Comparison of ENCODE assay signal across 7 mouse cellular contexts in the genomic region with DNA sequence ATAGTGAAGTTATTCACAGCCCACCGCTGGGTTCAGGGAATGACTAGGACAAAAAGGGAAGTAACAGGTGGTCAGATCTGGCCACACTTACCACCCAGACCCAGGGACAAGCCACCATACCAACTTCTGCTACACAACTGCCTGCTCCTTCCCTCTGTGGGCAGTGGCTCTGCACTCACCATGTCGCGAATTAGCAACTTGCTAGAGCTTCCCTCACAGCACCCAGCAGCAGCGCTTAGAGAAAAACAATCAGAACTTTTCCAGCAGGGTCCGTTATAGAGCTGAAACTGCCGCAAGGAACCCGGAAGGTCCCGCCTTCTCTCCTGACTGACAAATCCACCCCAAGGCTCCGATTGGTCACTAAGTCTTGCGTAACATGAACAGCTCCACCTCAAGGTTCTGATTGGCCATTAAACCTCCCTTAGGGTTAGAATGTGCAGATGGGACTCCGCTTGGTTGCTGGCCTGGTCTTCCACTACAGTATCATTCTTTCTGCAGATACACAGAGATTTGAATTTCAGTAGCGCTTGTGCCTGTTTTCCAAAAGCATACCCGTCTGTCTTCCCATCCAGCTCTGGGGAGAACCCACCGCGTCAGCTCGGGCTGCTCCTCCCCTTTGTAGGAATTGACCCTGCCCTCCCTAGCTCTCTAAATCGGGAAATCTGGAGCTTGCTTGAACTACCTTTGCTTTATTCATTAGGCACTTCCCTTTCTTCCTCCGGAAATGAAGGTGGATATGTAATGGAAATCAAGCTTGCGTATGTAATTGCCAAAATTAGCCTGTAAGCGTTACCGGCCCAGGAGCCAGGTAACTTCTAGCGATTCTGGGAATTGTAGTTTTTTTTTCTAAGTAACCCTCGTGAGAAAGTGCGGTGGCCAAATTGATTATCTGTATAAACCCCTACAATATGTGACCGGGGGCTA. TPM values are rescaled to one million over a fixed set of nuclear protein-coding genes. Genes with fewer than 3 reads are reported as not detected.
DNase-seq lines count a peak whose midpoint lies in the region; ATAC-seq lines count a peak whose summit lies in the region.

A gene (minus strand): TSS at position 332 of the 924 bp plus-strand sequence.

- no peaks in the 10 kb centered on the region for H3K9me3 ChIP-seq in intestine, embryonic 16.5 days (ENCODE audit: control insufficient read depth, low read length)
- H3K9me3 ChIP-seq in midbrain, embryonic 11.5 days (ENCODE audit: control insufficient read depth, low read length) = no peaks in the 10 kb centered on the region

- H3K4me2 ChIP-seq in intestine, embryonic 16.5 days (ENCODE audit: low read depth, low read length) = peak within 1 kb of the TSS; percentile 54
- H3K4me2 ChIP-seq in midbrain, embryonic 11.5 days = peak within 1 kb of the TSS; percentile 50

- WGBS in intestine, embryonic 16.5 days = under 1% methylated on average over 25 of the region's 25 CpGs
- WGBS in midbrain, embryonic 11.5 days = under 1% methylated on average over 25 of the region's 25 CpGs

- H3K9ac ChIP-seq in intestine, embryonic 16.5 days (ENCODE audit: low read depth, low read length) = peak within 1 kb of the TSS; percentile 67
- peak within 1 kb of the TSS; percentile 65 for H3K9ac ChIP-seq in midbrain, embryonic 11.5 days (ENCODE audit: low read length)

- no peaks in the 10 kb centered on the region for H3K4me1 ChIP-seq in intestine, embryonic 16.5 days (ENCODE audit: control insufficient read depth, insufficient read depth, low read length)
- no peaks in the 10 kb centered on the region for H3K4me1 ChIP-seq in midbrain, embryonic 11.5 days (ENCODE audit: control insufficient read depth, insufficient read depth, low read length)

- no peaks in the 10 kb centered on the region for H3K36me3 ChIP-seq in intestine, embryonic 16.5 days (ENCODE audit: control insufficient read depth, insufficient read depth, low read length)
- no peaks in the 10 kb centered on the region for H3K36me3 ChIP-seq in midbrain, embryonic 11.5 days (ENCODE audit: control insufficient read depth, insufficient read depth, low read length)

- peak within 1 kb of the TSS; percentile 69 for H3K4me3 ChIP-seq in intestine, embryonic 16.5 days (ENCODE audit: low read length)
- H3K4me3 ChIP-seq in midbrain, embryonic 11.5 days (ENCODE audit: low read depth, low read length) = peak within 1 kb of the TSS; percentile 58

- peak; percentile 100 for ATAC-seq in intestine, embryonic 16.5 days
- ATAC-seq in midbrain, embryonic 11.5 days (ENCODE audit: low FRiP score) = peak; percentile 99

- peak within 1 kb of the TSS; percentile 81 for H3K27ac ChIP-seq in intestine, embryonic 16.5 days (ENCODE audit: low read length)
- peak within 1 kb of the TSS; percentile 62 for H3K27ac ChIP-seq in midbrain, embryonic 11.5 days (ENCODE audit: low read depth, low read length)

- intact Hi-C loops in left cerebral cortex, postnatal 36 days (cut with DNase I) = loop anchor here (1.0 to 2.0 kb wide), 2 partner anchors 106 to 239 kb away; a partner anchor contains a TSS

- peak; percentile 79 for DNase-seq in adrenal gland, adult 8-10 months
- peak; percentile 81 for DNase-seq in embryo, embryonic 9.5 days (ENCODE audit: extremely low spot score)
- DNase-seq in gastrocnemius, postnatal 4 days (ENCODE audit: low spot score in 2 of 2) = peak; percentile 53 to 80
- peak; percentile 78 to 82 for DNase-seq in left cerebral cortex, postnatal 36 days (ENCODE audit: low spot score in 2 of 2)
- DNase-seq in midbrain, embryonic 11.5 days (ENCODE audit: low spot score, missing footprints) = peak; percentile 98
- DNase-seq in skeletal muscle tissue, adult 2 months (ENCODE audit: low read depth, low spot score) = peak; percentile 90

- no peaks in the 10 kb centered on the region for H3K27me3 ChIP-seq in intestine, embryonic 16.5 days (replicated peaks; ENCODE audit: control insufficient read depth, insufficient read depth, low read length)
- H3K27me3 ChIP-seq in midbrain, embryonic 11.5 days (ENCODE audit: control insufficient read depth, insufficient read depth, low read length) = no peaks in the 10 kb centered on the region

RNA-seq across cellular contexts. Expression of the gene that starts here (rescaled TPM):
- 10 to 100 TPM; 16.6 to 21.3 (median 19.2) TPM for total RNA-seq in adrenal gland, adult 8-10 months (2022)
- 10 to 100 TPM in 1 of 2 experiments, 1 to 10 TPM in 1; 9.5 to 10.8 TPM for total RNA-seq in gastrocnemius, postnatal 4 days (2021)
- polyA plus RNA-seq in intestine, embryonic 16.5 days (2015; fragmentation: Nextera tagmentation; extraction: Ambion mirVana) = 11.8 TPM in 2 replicates
- total RNA-seq in left cerebral cortex, postnatal 36 days (2021) = 10 to 100 TPM in 1 of 2 experiments, 1 to 10 TPM in 1; 8.6 to 10.1 TPM
- polyA plus RNA-seq in midbrain, embryonic 11.5 days (2014; fragmentation: Nextera tagmentation; extraction: Ambion mirVana) = 11.7 and 13.3 TPM in 2 replicates

Comparison
In these comparisons a context has a peak if more than half of its experiments do, and no peak if none do; other contexts are left out.
1. Peak in every context shown above with its lines: DNase-seq, ATAC-seq, H3K4me3 ChIP-seq and H3K27ac ChIP-seq.